Mouse (Mus musculus) MEL (cell line): ENCODE data around the gene Cela1. TPM values are rescaled to one million over a fixed set of nuclear protein-coding genes. Genes with fewer than 3 reads are reported as not detected.

Experiments used
- DNase-seq: peaks from one replicate; pipeline ENCODE4 v3.0.0; 2011; ENCODE audit warnings: low read depth, low spot score
- H3K27ac ChIP-seq: 2 replicates; pipeline ENCODE4 v1.5.1; 2012; ENCODE audit warnings: low read depth, mild to moderate bottlenecking, control low read depth, low read length, moderate library complexity; ENCODE audit not compliant: control insufficient read depth
- H3K27me3 ChIP-seq, 2 experiments: fragments of 150-350 bp in 1 of 2; sonication (generic) in 1 of 2; 2 replicates each; pipeline ENCODE4 v1.6.1; 2012; ENCODE audit warnings: low read length in 2 of 2, mild to moderate bottlenecking in 2 of 2, improper control_type of control experiment in 1 of 2, moderate library complexity in 1 of 2; ENCODE audit not compliant: insufficient read depth in 2 of 2, control insufficient read depth in 1 of 2
- H3K36me3 ChIP-seq, 2 experiments: 2 replicates each; pipeline ENCODE4 v1.6.1; 2012 to 2014; ENCODE audit warnings: low read length in 2 of 2, improper control_type of control experiment in 1 of 2, inconsistent platforms in 1 of 2, mild to moderate bottlenecking in 1 of 2; ENCODE audit not compliant: insufficient read depth in 2 of 2, control insufficient read depth in 1 of 2
- H3K4me1 ChIP-seq, 2 experiments: fragments of 150-350 bp in 1 of 2; sonication (generic) in 1 of 2; 2 replicates each; pipeline ENCODE4 v1.6.1; 2012; ENCODE audit warnings: low read length in 2 of 2, improper control_type of control experiment in 1 of 2, mild to moderate bottlenecking in 1 of 2; ENCODE audit not compliant: insufficient read depth in 2 of 2, control insufficient read depth in 1 of 2
- H3K4me3 ChIP-seq, 2 experiments: fragments of 150-350 bp in 1 of 2; sonication (generic) in 1 of 2; 2 replicates each; pipeline ENCODE4 v1.5.1; 2012; ENCODE audit warnings: low read depth in 2 of 2, low read length in 2 of 2, mild to moderate bottlenecking in 2 of 2, moderate library complexity in 2 of 2, control low read depth in 1 of 2, improper control_type of control experiment in 1 of 2; ENCODE audit not compliant: control insufficient read depth in 1 of 2, insufficient read depth in 1 of 2
- H3K79me2 ChIP-seq: 2 replicates; pipeline ENCODE4 v1.6.1; 2012; ENCODE audit warnings: mild to moderate bottlenecking, low read length, moderate library complexity; ENCODE audit not compliant: control insufficient read depth, poor library complexity, insufficient read depth
- H3K9ac ChIP-seq: 2 replicates; pipeline ENCODE4 v1.6.1; 2012; ENCODE audit warnings: low read depth, mild to moderate bottlenecking, control low read depth, low read length, moderate library complexity; ENCODE audit not compliant: control insufficient read depth, poor library complexity, severe bottlenecking
- H3K9me3 ChIP-seq: fragments of 150-350 bp; sonication (generic); replicated peaks from 2 replicates; pipeline ENCODE4 v1.6.1; 2012; ENCODE audit warnings: mild to moderate bottlenecking, low read length, improper control_type of control experiment, moderate library complexity; ENCODE audit not compliant: insufficient read depth
- BHLHE40 ChIP-seq: IDR thresholded peaks from 2 replicates; pipeline ENCODE4 v1.6.1; 2012; ENCODE audit warnings: low read depth, mild to moderate bottlenecking, inconsistent platforms, low read length, improper control_type of control experiment, borderline replicate concordance
- CHD1 ChIP-seq: IDR thresholded peaks from 2 replicates; pipeline ENCODE4 v1.6.1; 2012; ENCODE audit warnings: low read depth, mild to moderate bottlenecking, inconsistent platforms, low read length, improper control_type of control experiment
- CHD2 ChIP-seq: IDR thresholded peaks from 2 replicates; pipeline ENCODE4 v1.6.1; 2011; ENCODE audit warnings: low read length, improper control_type of control experiment
- E2F4 ChIP-seq: IDR thresholded peaks from 2 replicates; pipeline ENCODE4 v1.6.1; 2011; ENCODE audit warnings: low read depth, low read length, improper control_type of control experiment, borderline replicate concordance
- ELF1 ChIP-seq: IDR thresholded peaks from 2 replicates; pipeline ENCODE4 v1.6.1; 2014; ENCODE audit warnings: low read depth, mild to moderate bottlenecking, inconsistent platforms, low read length, improper control_type of control experiment, moderate library complexity
- EP300 ChIP-seq, 2 experiments: IDR thresholded peaks; 2 replicates each; pipeline ENCODE4 v1.6.1; 2011; ENCODE audit warnings: improper control_type of control experiment in 2 of 2, low read length in 2 of 2, low read depth in 1 of 2, mild to moderate bottlenecking in 1 of 2
- ETS1 ChIP-seq: IDR thresholded peaks from 2 replicates; pipeline ENCODE4 v1.6.1; 2012; ENCODE audit warnings: low read depth, mild to moderate bottlenecking, inconsistent platforms, low read length, improper control_type of control experiment, moderate library complexity
- GABPA ChIP-seq: IDR thresholded peaks from 2 replicates; pipeline ENCODE4 v1.6.1; 2012; ENCODE audit warnings: low read depth, mild to moderate bottlenecking, inconsistent platforms, low read length, improper control_type of control experiment, moderate library complexity
- GATA1 ChIP-seq: IDR thresholded peaks from 2 replicates; pipeline ENCODE4 v1.6.1; 2011; ENCODE audit warnings: low read depth, low read length, improper control_type of control experiment
- KAT2A ChIP-seq: conservative IDR thresholded peaks from 2 replicates; pipeline ENCODE4 v1.6.1; 2012; ENCODE audit warnings: low read depth, low read length, improper control_type of control experiment, inconsistent platforms
- MAX ChIP-seq: IDR thresholded peaks from 2 replicates; pipeline ENCODE4 v1.6.1; 2011; ENCODE audit warnings: low read length, improper control_type of control experiment
- MYB ChIP-seq: IDR thresholded peaks from 2 replicates; pipeline ENCODE4 v1.6.1; 2011; ENCODE audit warnings: mild to moderate bottlenecking, low read depth, low read length, improper control_type of control experiment
- NELFE ChIP-seq: IDR thresholded peaks from 2 replicates; pipeline ENCODE4 v1.6.1; 2011; ENCODE audit warnings: low read depth, low read length, improper control_type of control experiment
- POLR2AphosphoS2 ChIP-seq: IDR thresholded peaks from 2 replicates; pipeline ENCODE4 v1.6.1; 2011; ENCODE audit warnings: low read length, improper control_type of control experiment
- POLR2AphosphoS5 ChIP-seq: IDR thresholded peaks from 2 replicates; pipeline ENCODE4 v1.6.1; 2012; ENCODE audit warnings: low read depth, borderline replicate concordance, mild to moderate bottlenecking, inconsistent platforms, low read length, moderate library complexity, mixed read lengths
- SIN3A ChIP-seq: IDR thresholded peaks from 2 replicates; pipeline ENCODE4 v1.6.1; 2012; ENCODE audit warnings: low read length, improper control_type of control experiment, inconsistent platforms
- SMC3 ChIP-seq: IDR thresholded peaks from 2 replicates; pipeline ENCODE4 v1.6.1; 2011; ENCODE audit warnings: low read depth, low read length, improper control_type of control experiment
- TAL1 ChIP-seq: IDR thresholded peaks from 2 replicates; pipeline ENCODE4 v1.6.1; 2012; ENCODE audit warnings: mild to moderate bottlenecking, inconsistent platforms, low read length, moderate library complexity, mixed read lengths
- TBP ChIP-seq: IDR thresholded peaks from 2 replicates; pipeline ENCODE4 v1.8.0; 2011; ENCODE audit warnings: low read depth, low read length, improper control_type of control experiment
- TCF12 ChIP-seq: IDR thresholded peaks from 2 replicates; pipeline ENCODE4 v1.6.1; 2014; ENCODE audit warnings: low read depth, mild to moderate bottlenecking, inconsistent platforms, low read length, improper control_type of control experiment, moderate library complexity
- UBTF ChIP-seq: IDR thresholded peaks from 2 replicates; pipeline ENCODE4 v1.6.1; 2012; ENCODE audit warnings: low read depth, mild to moderate bottlenecking, inconsistent platforms, low read length, improper control_type of control experiment, moderate library complexity, borderline replicate concordance; ENCODE audit not compliant: insufficient read depth
- USF2 ChIP-seq, 2 experiments: IDR thresholded peaks; 2 replicates each; pipeline ENCODE4 v1.6.1; 2011 to 2012; ENCODE audit warnings: improper control_type of control experiment in 2 of 2, low read length in 2 of 2, borderline replicate concordance in 1 of 2, inconsistent platforms in 1 of 2, low read depth in 1 of 2, mild to moderate bottlenecking in 1 of 2; ENCODE audit not compliant: insufficient read depth in 1 of 2
- ZNF384 ChIP-seq: IDR thresholded peaks from 2 replicates; pipeline ENCODE4 v1.6.1; 2012; ENCODE audit warnings: low read depth, mild to moderate bottlenecking, inconsistent platforms, low read length, improper control_type of control experiment
- polyA plus RNA-seq, 2 experiments: library from polyadenylated mRNA; stranded (reverse) in 1 of 2; unstranded in 1 of 2; fragments of >175 nt in 1 of 2; fragments of >200 nt in 1 of 2; gene quantifications; 2 replicates each; pipeline versions ENCODE4 v1.2.1 to v1.2.4; 2012; ENCODE audit warnings: low replicate concordance in 2 of 2, low read depth in 1 of 2; ENCODE audit not compliant: insufficient read length in 2 of 2, insufficient read depth in 1 of 2, missing spikeins in 1 of 2
- total RNA-seq: library from RNA; depleted of rRNA; stranded (reverse); fragments of 300-350 nt; gene quantifications from 2 replicates; pipeline ENCODE4 v1.2.3, GENCODE M21; 2012

Cela1 gene
- total and polyA plus RNA-seq, 3 experiments: 51.4 to 60.3 TPM; not detected in 1

DNA sequence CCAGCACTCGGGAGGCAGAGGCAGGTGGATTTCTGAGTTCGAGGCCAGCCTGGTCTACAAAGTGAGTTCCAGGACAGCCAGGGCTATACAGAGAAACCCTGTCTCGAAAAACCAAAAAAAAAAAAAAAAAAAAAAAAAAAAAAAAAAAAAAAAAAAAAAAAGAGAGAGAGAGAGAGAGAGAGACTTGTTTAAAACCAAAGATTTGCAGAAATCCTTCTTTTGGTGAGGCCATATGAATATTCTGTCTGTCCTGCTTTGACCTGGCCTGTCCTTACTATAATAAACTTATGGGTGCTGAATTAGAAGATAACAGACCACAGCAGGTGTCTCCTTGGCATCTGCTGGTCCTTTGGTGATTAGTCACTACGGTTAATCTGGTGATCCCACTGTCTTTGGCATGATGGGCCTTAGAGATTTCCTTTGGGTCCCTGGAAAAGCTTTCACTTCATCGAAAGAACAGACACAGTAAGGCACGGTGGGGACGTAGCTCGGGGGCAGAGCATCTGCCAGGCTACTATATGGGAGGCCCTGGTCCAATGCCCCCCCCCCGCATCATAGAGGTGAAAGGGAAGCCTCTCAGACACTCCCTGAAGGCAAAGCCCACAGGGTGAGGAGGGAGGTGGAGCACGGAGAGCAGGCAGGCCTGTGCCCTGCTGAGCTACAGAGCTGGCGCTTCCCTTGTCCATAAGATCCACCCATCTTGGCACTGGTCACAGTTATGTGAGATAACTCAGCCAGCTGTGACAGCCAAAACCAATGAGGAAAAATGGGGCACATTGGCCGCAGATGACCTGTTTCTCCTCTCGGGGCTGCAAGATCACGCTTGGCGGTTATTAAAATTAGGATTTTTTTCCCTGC is 47.6 kb upstream of the Cela1 start (continued):
- peak; percentile 27; the same call in 1 of the 2 replicates for TF ChIP-seq MAX
- TF ChIP-seq MYB: peak; percentile 54; the same call in 1 of the 2 replicates
- TF ChIP-seq TBP: no peak
- no peak for TF ChIP-seq USF2 (IDR thresholded peaks at IDR 0.05; ENCODE audit: borderline replicate concordance in 1 of 2, insufficient read depth in 1 of 2, low read depth in 1 of 2, low read length in 2 of 2)
- no peak; the same call in 1 of the 2 replicates for TF ChIP-seq KAT2A
- no peak for TF ChIP-seq POLR2AphosphoS2
- TF ChIP-seq TCF12: peak; percentile 97
- no peak for TF ChIP-seq E2F4
- no peak for TF ChIP-seq UBTF

DNA sequence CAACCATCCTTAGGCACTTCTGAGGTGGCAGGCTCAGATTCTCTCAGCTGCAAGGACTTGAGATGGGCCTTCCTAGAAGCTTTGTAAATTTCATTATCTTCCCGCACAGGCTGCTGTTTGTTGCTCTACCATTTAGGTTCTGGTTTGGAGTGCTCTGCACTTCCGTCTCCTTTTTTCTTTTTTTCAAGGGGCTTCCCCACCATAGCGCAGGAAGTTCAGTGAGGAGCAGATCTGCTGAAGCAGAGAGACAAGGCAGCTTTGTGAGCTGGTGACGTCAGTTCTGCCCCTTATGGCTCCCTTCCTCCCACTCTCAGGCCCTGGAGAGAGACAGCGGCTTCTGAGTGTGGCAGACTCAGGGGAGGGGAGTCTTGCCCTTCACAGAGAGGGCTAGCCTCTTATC is 44.9 kb upstream of the Cela1 start:
- H3K9me3 ChIP-seq: no peaks in the 10 kb centered on the region
- H3K36me3 ChIP-seq: peaks cover 0 to 20% of the 10 kb centered on the region in 2 experiments; a peak in 2 of 4 replicates
- H3K79me2 ChIP-seq: peaks cover 1% of the 10 kb centered on the region
- TF ChIP-seq GABPA (no peak), CHD1 (no peak), ELF1 (0 out of 2 replicates have a peak, but pooled peaks have one; percentile 39), BHLHE40 (peak; percentile 45; the same call in 1 of the 2 replicates), MAX (no peak), EP300 (IDR thresholded peaks at IDR 0.05; ENCODE audit: low read depth in 1 of 2, low read length in 2 of 2) (peak in 1 of 2 experiments; percentile 45; a peak in 2 of 4 replicates), E2F4 (no peak), TAL1 (peak; percentile 50), SIN3A (no peak), POLR2AphosphoS5 (no peak), CHD2 (no peak), SMC3 (no peak), TCF12 (0 out of 2 replicates have a peak, but pooled peaks have one; percentile 35), NELFE (no peak), ETS1 (peak; percentile 64; the same call in 1 of the 2 replicates), MYB (no peak), GATA1 (0 out of 2 replicates have a peak, but pooled peaks have one; percentile 16), ZNF384 (peak; percentile 83)
- no peaks in the 10 kb centered on the region for H3K27me3 ChIP-seq
- H3K27ac ChIP-seq: no peak overlapping the region
- H3K4me3 ChIP-seq: no peak overlapping the region
- DNase-seq: peak; percentile 52
- no peak overlapping the region for H3K9ac ChIP-seq
- H3K4me1 ChIP-seq: peaks cover 24 to 41% of the 10 kb centered on the region in 2 experiments
